Mouse (Mus musculus) forebrain, embryonic 14.5 days (tissue): Measurements from ENCODE around the gene Ugt1a9. TPM values are rescaled to one million over a fixed set of nuclear protein-coding genes. Genes with fewer than 3 reads are reported as not detected.
A peak's percentile ranks its signal among the peaks of the same experiment; 100 is the strongest.
"Not testable (repeated sequence)": the region's sequence is repeated elsewhere in the genome, so short reads cannot be mapped to it uniquely, and the experiment has no call there.

Experiments used
- ATAC-seq: fragments of 200-750 bp; cut with Nextera tagmentation; 2 replicates; pipeline ENCODE4 v1.8.0; 2017; ENCODE audit warnings: mild to moderate bottlenecking, moderate library complexity
- DNase-seq: peaks from one replicate; pipeline ENCODE4 v3.0.0-alpha.2; 2015; ENCODE audit warnings: low spot score
- H3K27ac ChIP-seq: fragments of 300-500 bp; sonication (generic); 2 replicates; pipeline ENCODE4 v1.5.1; 2014; ENCODE audit warnings: low read depth, mild to moderate bottlenecking, control low read depth, low read length, moderate library complexity
- H3K27me3 ChIP-seq: fragments of 300-500 bp; sonication (generic); replicated peaks from 2 replicates; pipeline ENCODE4 v1.6.1; 2014; ENCODE audit warnings: low read length, control low read depth, mixed read lengths; ENCODE audit not compliant: control insufficient read depth, insufficient read depth
- H3K36me3 ChIP-seq: fragments of 300-500 bp; sonication (generic); 2 replicates; pipeline ENCODE4 v1.6.1; 2014; ENCODE audit warnings: low read length, control low read depth; ENCODE audit not compliant: control insufficient read depth, insufficient read depth
- H3K4me1 ChIP-seq: fragments of 300-500 bp; sonication (generic); 2 replicates; pipeline ENCODE4 v1.6.1; 2014; ENCODE audit warnings: antibody characterized with exemption, low read length, control low read depth; ENCODE audit not compliant: control insufficient read depth, insufficient read depth
- H3K4me2 ChIP-seq: fragments of 300-500 bp; sonication (generic); 2 replicates; pipeline ENCODE4 v1.6.1; 2014; ENCODE audit warnings: mild to moderate bottlenecking, control low read depth, low read length
- H3K4me3 ChIP-seq: fragments of 300-500 bp; sonication (generic); 2 replicates; pipeline ENCODE4 v1.5.1; 2014; ENCODE audit warnings: low read depth, low read length, control low read depth
- H3K9ac ChIP-seq: fragments of 300-500 bp; sonication (generic); 2 replicates; pipeline ENCODE4 v1.6.1; 2014; ENCODE audit warnings: mild to moderate bottlenecking, low read length, control low read depth, moderate library complexity
- H3K9me3 ChIP-seq: fragments of 300-500 bp; sonication (generic); replicated peaks from 2 replicates; pipeline ENCODE4 v1.6.1; 2016; ENCODE audit warnings: low read length, control low read depth, mixed read lengths; ENCODE audit not compliant: control insufficient read depth
- WGBS: fragments of 180-500 bp; shearing (Covaris S2); extraction: QIAGEN DNeasy Blood & Tissue Kit; methylation state at CpG from one replicate; pipeline ENCODE4 v1.1.7; 2014; 5-methylcytosine and 5-hydroxymethylcytosine counted together
- polyA plus RNA-seq: library from polyadenylated mRNA; unstranded; fragments of >200 nt; fragmentation: Nextera tagmentation; extraction: Ambion mirVana; gene quantifications from 2 replicates; pipeline ENCODE4 v1.2.1, GENCODE M21; 2014

Gene Ugt1a9
- polyA plus RNA-seq, 1 experiment from 2014 or later, result not detected

- H3K4me2 ChIP-seq, H3K36me3 ChIP-seq, H3K27me3 ChIP-seq, H3K27ac ChIP-seq, ATAC-seq, H3K4me1 ChIP-seq, H3K4me3 ChIP-seq, H3K9me3 ChIP-seq, DNase-seq, H3K9ac ChIP-seq: not testable (repeated sequence)
- 82% methylated on average over 2 of the region's 4 CpGs for WGBS
Observed at GRCm38 (mm10) chr1:88125827-88126360, 55.3 kb downstream of the Ugt1a9 start.

DNA sequence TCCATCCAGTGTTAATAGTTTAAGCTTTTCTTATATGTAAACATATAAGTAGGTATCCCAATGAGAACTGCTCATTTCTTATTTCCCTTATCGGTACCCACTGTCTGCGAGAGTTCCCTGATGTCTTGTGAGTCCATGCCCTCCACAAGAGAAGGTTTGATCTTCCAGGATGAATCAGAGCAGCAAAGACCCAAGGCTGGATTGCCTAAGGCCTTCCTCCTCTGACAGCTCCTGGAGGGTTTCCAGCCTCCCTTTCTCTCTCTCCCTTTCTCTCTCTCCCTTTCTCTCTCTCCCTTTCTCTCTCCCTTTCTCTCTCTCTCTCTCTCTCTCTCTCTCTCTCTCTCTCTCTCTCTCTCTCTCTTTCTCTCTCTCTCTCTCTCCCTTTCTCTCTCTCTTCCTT lies 58.5 kb downstream of the Ugt1a9 start:
- not testable (repeated sequence) for H3K9me3 ChIP-seq, ATAC-seq, H3K9ac ChIP-seq, H3K27ac ChIP-seq, H3K4me2 ChIP-seq, H3K36me3 ChIP-seq, DNase-seq, H3K27me3 ChIP-seq, H3K4me1 ChIP-seq, H3K4me3 ChIP-seq
- WGBS, result 94% methylated on average over 2 of the region's 2 CpGs

GRCm38 (mm10) chr1:88130223-88130622 lies 59.6 kb downstream of the Ugt1a9 start:
- 100% methylated on average over 1 of the region's 1 CpGs for WGBS

GRCm38 (mm10) chr1:88133908-88134456 lies 63.4 kb downstream of the Ugt1a9 start:
- 43% methylated on average over 3 of the region's 3 CpGs for WGBS
- Histone ChIP-seq H3K27ac (peak overlapping the region; percentile 21; the same call in 1 of the 2 replicates), H3K4me2 (no peak overlapping the region), H3K27me3 (no peaks in the 10 kb centered on the region), H3K4me1 (peaks cover 7% of the 10 kb centered on the region; the same call in 1 of the 2 replicates), H3K9ac (no peak overlapping the region), H3K4me3 (no peak overlapping the region), H3K9me3 (no peaks in the 10 kb centered on the region), H3K36me3 (no peaks in the 10 kb centered on the region)
- ATAC-seq (peak; percentile 48), DNase-seq (peak; percentile 31)

More at GRCm38 (mm10) chr1:88130223-88130622, 59.6 kb downstream of the Ugt1a9 start:
- not testable (repeated sequence) for H3K27me3 ChIP-seq, H3K9ac ChIP-seq, H3K4me1 ChIP-seq, H3K4me3 ChIP-seq, H3K4me2 ChIP-seq, H3K9me3 ChIP-seq, H3K27ac ChIP-seq, ATAC-seq, H3K36me3 ChIP-seq, DNase-seq

GRCm38 (mm10) chr1:88134457-88135011 lies 63.9 kb downstream of the Ugt1a9 start, which contains the start of gene Ugt1a6a:
Gene Ugt1a6a (plus strand): TSS chr1:88134809.
- whole genome bisulfite sequencing, result 23% methylated on average over 5 of the region's 5 CpGs
- H3K4me1 ChIP-seq, H3K36me3 ChIP-seq, H3K9ac ChIP-seq, H3K9me3 ChIP-seq, H3K4me3 ChIP-seq, H3K27me3 ChIP-seq, H3K4me2 ChIP-seq: not testable (repeated sequence)
- H3K27ac ChIP-seq, result peak within 1 kb of the TSS; percentile 21; the same call in 1 of the 2 replicates
- peak; percentile 70 for DNase-seq
- ATAC-seq, result peak; percentile 85

- 86% methylated on average over 5 of the region's 6 CpGs for WGBS
- not testable (repeated sequence) for H3K4me3 ChIP-seq, H3K4me1 ChIP-seq, ATAC-seq, H3K36me3 ChIP-seq, H3K9me3 ChIP-seq, H3K9ac ChIP-seq, H3K4me2 ChIP-seq, H3K27me3 ChIP-seq, H3K27ac ChIP-seq
- DNase-seq, result peak; percentile 4
Observed at GRCm38 (mm10) chr1:88135229-88135904, 64.8 kb downstream of the Ugt1a9 start.

- Histone ChIP-seq H3K4me2 (no peak overlapping the region), H3K36me3 (no peaks in the 10 kb centered on the region), H3K4me3 (no peak overlapping the region), H3K27me3 (no peaks in the 10 kb centered on the region), H3K4me1 (peaks cover 7% of the 10 kb centered on the region; the same call in 1 of the 2 replicates), H3K27ac (no peak overlapping the region), H3K9me3 (no peaks in the 10 kb centered on the region), H3K9ac (no peak overlapping the region)
- DNase-seq (no peak), ATAC-seq (no peak)
- WGBS, result 78% methylated on average over 2 of the region's 2 CpGs
Observed at GRCm38 (mm10) chr1:88136646-88137045, 66.0 kb downstream of the Ugt1a9 start.

DNA sequence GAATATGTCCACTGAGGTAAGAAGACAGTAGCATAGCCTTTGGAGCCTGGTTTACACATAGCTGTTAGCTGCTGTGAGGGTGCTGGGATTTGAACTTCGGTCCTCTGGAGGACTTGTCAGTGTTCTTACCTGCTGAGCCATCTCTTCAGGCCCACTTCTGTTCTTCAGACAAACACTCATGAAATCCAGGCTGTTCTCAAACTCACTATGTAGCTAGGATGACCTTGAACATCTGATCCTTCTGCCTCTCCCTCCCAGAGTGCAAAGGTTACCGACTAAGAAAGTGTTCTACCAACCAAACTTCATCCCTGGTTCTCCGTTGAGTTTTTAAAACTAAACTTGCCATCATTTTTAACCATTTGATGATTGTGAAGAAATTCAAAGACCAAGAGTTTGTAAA lies 66.7 kb downstream of the Ugt1a9 start:
- Histone ChIP-seq H3K4me2 (no peak overlapping the region), H3K36me3 (no peaks in the 10 kb centered on the region), H3K27me3 (no peaks in the 10 kb centered on the region), H3K9ac (no peak overlapping the region), H3K4me1 (peaks cover 7% of the 10 kb centered on the region; the same call in 1 of the 2 replicates), H3K4me3 (no peak overlapping the region), H3K27ac (no peak overlapping the region), H3K9me3 (no peaks in the 10 kb centered on the region)
- DNase-seq (no peak), ATAC-seq (no peak)
- WGBS, result 91% methylated on average over 3 of the region's 3 CpGs

- H3K36me3 ChIP-seq, result no peaks in the 10 kb centered on the region
- H3K27ac ChIP-seq, result no peak overlapping the region
- no peak overlapping the region for H3K4me3 ChIP-seq
- no peaks in the 10 kb centered on the region for H3K9me3 ChIP-seq
- ATAC-seq (no peak), DNase-seq (no peak)
- H3K9ac ChIP-seq, result no peak overlapping the region
- H3K4me1 ChIP-seq, result peaks cover 7% of the 10 kb centered on the region; the same call in 1 of the 2 replicates
- no peak overlapping the region for H3K4me2 ChIP-seq
- no peaks in the 10 kb centered on the region for H3K27me3 ChIP-seq
- WGBS, result 86% methylated on average over 1 of the region's 1 CpGs
Observed at GRCm38 (mm10) chr1:88138145-88138544, 67.5 kb downstream of the Ugt1a9 start.
